Mouse (Mus musculus) brain, adult 2 months (tissue): ENCODE measurements around the gene Rhno1.
"Not testable (repeated sequence)": the region's sequence is repeated elsewhere in the genome, so short reads cannot be mapped to it uniquely, and the experiment has no call there.

Source experiments
- DNase-seq: peaks from one replicate; pipeline ENCODE4 v3.0.0; 2011; ENCODE audit warnings: low read depth, low spot score

The Rhno1 gene

GRCm38 (mm10) chr6:128362381-128363006 lies at the start of gene Rhno1, which contains the start of gene Foxm1:
Gene Rhno1 (minus strand): TSS chr6:128362911.
Gene Foxm1 (plus strand): TSS chr6:128362967.
- peak; percentile 82 for DNase-seq

GRCm38 (mm10) chr6:128411115-128411514 lies 48.4 kb upstream of the Rhno1 start:
- DNase-seq, result peak; percentile 85

- peak; percentile 52 for DNase-seq
These were observed 47.6 kb upstream of the Rhno1 start for GRCm38 (mm10) chr6:128410305-128410704.

GRCm38 (mm10) chr6:128408544-128409125 lies 45.9 kb upstream of the Rhno1 start:
- no peak for DNase-seq

GRCm38 (mm10) chr6:128404708-128405107 lies 42.0 kb upstream of the Rhno1 start:
- no peak for DNase-seq

GRCm38 (mm10) chr6:128399421-128400185 lies 36.9 kb upstream of the Rhno1 start:
- DNase-seq, result peak; percentile 81

GRCm38 (mm10) chr6:128398996-128399395 lies 36.3 kb upstream of the Rhno1 start, which contains the start of gene Nrip2:
Gene Nrip2 (plus strand): TSS chr6:128399296.
- DNase-seq, result no peak

- DNase-seq, result peak; percentile 42
These were observed 35.0 kb upstream of the Rhno1 start for GRCm38 (mm10) chr6:128397574-128398261.

GRCm38 (mm10) chr6:128390683-128391082 lies 28.0 kb upstream of the Rhno1 start:
- no peak for DNase-seq

- no peak for DNase-seq
These were observed 26.5 kb upstream of the Rhno1 start for GRCm38 (mm10) chr6:128389185-128389584.

GRCm38 (mm10) chr6:128385026-128385425 lies 22.3 kb upstream of the Rhno1 start:
- DNase-seq, result no peak

- DNase-seq, result no peak
These were observed 21.0 kb upstream of the Rhno1 start for GRCm38 (mm10) chr6:128383752-128384151.

GRCm38 (mm10) chr6:128381254-128381653 lies 18.5 kb upstream of the Rhno1 start:
- no peak for DNase-seq

GRCm38 (mm10) chr6:128380594-128381167 lies 18.0 kb upstream of the Rhno1 start:
- DNase-seq, result not testable (repeated sequence)

- DNase-seq, result no peak
These were observed 16.9 kb upstream of the Rhno1 start for GRCm38 (mm10) chr6:128379636-128380035.

- no peak for DNase-seq
These were observed 13.8 kb upstream of the Rhno1 start for GRCm38 (mm10) chr6:128376371-128377085.

- peak; percentile 86 for DNase-seq
These were observed 12.5 kb upstream of the Rhno1 start, which contains the start of the genes Tex52 and Gm44596 for GRCm38 (mm10) chr6:128375192-128375591. Gene Tex52 (plus strand): TSS chr6:128375456. Gene Gm44596 (plus strand): TSS chr6:128375503.

GRCm38 (mm10) chr6:128370040-128370439 lies 7.3 kb upstream of the Rhno1 start:
- no peak for DNase-seq

- no peak for DNase-seq
These were observed 3.8 kb upstream of the Rhno1 start for GRCm38 (mm10) chr6:128366466-128366865.

- DNase-seq, result no peak
These were observed 2.0 kb upstream of the Rhno1 start for GRCm38 (mm10) chr6:128364721-128365120.
